Mouse (Mus musculus): ENCODE measurements around the gene Sec22a. TPM values are rescaled to one million over a fixed set of nuclear protein-coding genes. Genes with fewer than 3 reads are reported as not detected.

The Sec22a gene
- polyA plus RNA-seq, 1 experiment = 8.2 TPM

- Histone ChIP-seq H3K79me2 (ENCODE audit: control insufficient read depth, insufficient read depth) (no peaks in the 10 kb centered on the region), H3K36me3 (ENCODE audit: control insufficient read depth, insufficient read depth) (no peaks in the 10 kb centered on the region), H3K4me3 (ENCODE audit: insufficient read depth, poor library complexity, severe bottlenecking) (no peak overlapping the region), H3ac (ENCODE audit: control insufficient read depth, insufficient read length, low read depth) (no peak overlapping the region), H3K27me3 (ENCODE audit: control insufficient read depth, insufficient read depth, insufficient read length) (peaks cover 59% of the 10 kb centered on the region), H3K79me3 (ENCODE audit: low read depth) (no peaks in the 10 kb centered on the region)
- TF ChIP-seq USF1 (IDR thresholded peaks at IDR 0.05; ENCODE audit: low read depth) = no peak
- TF ChIP-seq MYOG (IDR thresholded peaks at IDR 0.05; ENCODE audit: control insufficient read depth, extremely low read depth, insufficient read length) = no peak
- TF ChIP-seq CTCF (IDR thresholded peaks at IDR 0.05; ENCODE audit: control insufficient read depth, insufficient read depth, insufficient read length) = no peak
- TF ChIP-seq MYOD1 (IDR thresholded peaks at IDR 0.05; ENCODE audit: control insufficient read depth, insufficient read length, low read depth) = no peak
- no peak for TF ChIP-seq CEBPB (IDR thresholded peaks at IDR 0.05; ENCODE audit: low read depth)
Measured at GRCm38 (mm10) chr16:35272417-35272816, 91.3 kb downstream of the Sec22a start.

- H3ac ChIP-seq (ENCODE audit: control insufficient read depth, insufficient read length, low read depth) = no peak overlapping the region
- TF ChIP-seq CEBPB (IDR thresholded peaks at IDR 0.05; ENCODE audit: low read depth) (no peak), USF1 (IDR thresholded peaks at IDR 0.05; ENCODE audit: low read depth) (no peak), MAX (IDR thresholded peaks at IDR 0.05) (no peak)
Measured at GRCm38 (mm10) chr16:35271572-35271971, 92.1 kb downstream of the Sec22a start.

GRCm38 (mm10) chr16:35270945-35271344 lies 92.8 kb downstream of the Sec22a start:
- peaks cover 56% of the 10 kb centered on the region for H3K27me3 ChIP-seq (ENCODE audit: control insufficient read depth, insufficient read depth, insufficient read length)
- H3K4me3 ChIP-seq (ENCODE audit: insufficient read depth, poor library complexity, severe bottlenecking) = no peak overlapping the region
- no peaks in the 10 kb centered on the region for H3K79me3 ChIP-seq (ENCODE audit: low read depth)
- H3K36me3 ChIP-seq (ENCODE audit: control insufficient read depth, insufficient read depth) = no peaks in the 10 kb centered on the region
- TF ChIP-seq USF1 (IDR thresholded peaks at IDR 0.05; ENCODE audit: low read depth) = no peak
- TF ChIP-seq MAX (IDR thresholded peaks at IDR 0.05) = no peak
- TF ChIP-seq CEBPB (IDR thresholded peaks at IDR 0.05; ENCODE audit: low read depth) = no peak
- TF ChIP-seq MYOD1 (IDR thresholded peaks at IDR 0.05; ENCODE audit: control insufficient read depth, insufficient read length, low read depth) = no peak
- TF ChIP-seq CTCF (IDR thresholded peaks at IDR 0.05; ENCODE audit: control insufficient read depth, insufficient read depth, insufficient read length) = no peak
- no peaks in the 10 kb centered on the region for H3K79me2 ChIP-seq (ENCODE audit: control insufficient read depth, insufficient read depth)
- H3ac ChIP-seq (ENCODE audit: control insufficient read depth, insufficient read length, low read depth) = no peak overlapping the region

More at GRCm38 (mm10) chr16:35271572-35271971, 92.1 kb downstream of the Sec22a start:
- Histone ChIP-seq H3K79me2 (ENCODE audit: control insufficient read depth, insufficient read depth) (no peaks in the 10 kb centered on the region), H3K79me3 (ENCODE audit: low read depth) (no peaks in the 10 kb centered on the region), H3K4me3 (ENCODE audit: insufficient read depth, poor library complexity, severe bottlenecking) (no peak overlapping the region), H3K27me3 (ENCODE audit: control insufficient read depth, insufficient read depth, insufficient read length) (peaks cover 58% of the 10 kb centered on the region), H3K36me3 (ENCODE audit: control insufficient read depth, insufficient read depth) (no peaks in the 10 kb centered on the region)

GRCm38 (mm10) chr16:35270353-35270934 lies 93.3 kb downstream of the Sec22a start:
- H3K79me2 ChIP-seq (ENCODE audit: control insufficient read depth, insufficient read depth) = no peaks in the 10 kb centered on the region
- peaks cover 52% of the 10 kb centered on the region for H3K27me3 ChIP-seq (ENCODE audit: control insufficient read depth, insufficient read depth, insufficient read length)
- no peak overlapping the region for H3ac ChIP-seq (ENCODE audit: control insufficient read depth, insufficient read length, low read depth)
- no peaks in the 10 kb centered on the region for H3K36me3 ChIP-seq (ENCODE audit: control insufficient read depth, insufficient read depth)
- H3K79me3 ChIP-seq (ENCODE audit: low read depth) = no peaks in the 10 kb centered on the region
- no peak overlapping the region for H3K4me3 ChIP-seq (ENCODE audit: insufficient read depth, poor library complexity, severe bottlenecking)
- TF ChIP-seq MAX (IDR thresholded peaks at IDR 0.05) = no peak
- TF ChIP-seq CTCF (IDR thresholded peaks at IDR 0.05; ENCODE audit: control insufficient read depth, insufficient read depth, insufficient read length) = peak; percentile 57

Other genes starting within 250 kb of the Sec22a start
- 0.02 TPM for gene Adcy5, start 209.0 kb downstream of the Sec22a start, polyA plus RNA-seq (2012; fragmentation: generic; extraction: Trizol)
- gene Pdia5, start 127.0 kb upstream of the Sec22a start, polyA plus RNA-seq (2012; fragmentation: generic; extraction: Trizol) = 18.0 TPM
- not detected for gene Sema5b, start 177.2 kb upstream of the Sec22a start, polyA plus RNA-seq (2012; fragmentation: generic; extraction: Trizol)

All from C2C12 (cell line).